Mouse (Mus musculus) embryonic facial prominence, embryonic 11.5 days (tissue): ENCODE results near the gene Knl1. TPM values are rescaled to one million over a fixed set of nuclear protein-coding genes. Genes with fewer than 3 reads are reported as not detected.
A peak's percentile ranks its signal among the peaks of the same experiment; 100 is the strongest.

Experiments used
- ATAC-seq: fragments of 200-750 bp; cut with Nextera tagmentation; replicated peaks from 2 replicates; pipeline ENCODE4 v1.8.0; 2017; ENCODE audit warnings: low read depth; ENCODE audit not compliant: insufficient number of reproducible peaks, low FRiP score, low TSS enrichment
- DNase-seq: peaks from one replicate; pipeline ENCODE4 v3.0.0-alpha.2; 2015; ENCODE audit warnings: low spot score
- H3K27ac ChIP-seq: fragments of 300-500 bp; sonication (generic); replicated peaks from 2 replicates; pipeline ENCODE4 v1.5.1; 2014; ENCODE audit warnings: mild to moderate bottlenecking, low read depth, low read length, control low read depth
- H3K27me3 ChIP-seq: fragments of 300-500 bp; sonication (generic); 2 replicates; pipeline ENCODE4 v1.6.1; 2014; ENCODE audit warnings: mild to moderate bottlenecking, low read length, moderate library complexity, mixed read lengths; ENCODE audit not compliant: control insufficient read depth, insufficient read depth
- H3K36me3 ChIP-seq: fragments of 300-500 bp; sonication (generic); replicated peaks from 2 replicates; pipeline ENCODE4 v1.6.1; 2014; ENCODE audit warnings: low read depth, mild to moderate bottlenecking, low read length, moderate library complexity, mixed read lengths; ENCODE audit not compliant: control insufficient read depth, insufficient read depth
- H3K4me1 ChIP-seq: fragments of 300-500 bp; sonication (generic); 2 replicates; pipeline ENCODE4 v1.6.1; 2014; ENCODE audit warnings: low read length, mixed read lengths; ENCODE audit not compliant: control insufficient read depth, insufficient read depth
- H3K4me2 ChIP-seq: fragments of 300-500 bp; sonication (generic); 2 replicates; pipeline ENCODE4 v1.6.1; 2014; ENCODE audit warnings: low read depth, mild to moderate bottlenecking, control low read depth, low read length, moderate library complexity
- H3K4me3 ChIP-seq: fragments of 300-500 bp; sonication (generic); 2 replicates; pipeline ENCODE4 v1.5.1; 2014; ENCODE audit warnings: low read depth, low read length, control low read depth
- H3K9ac ChIP-seq: fragments of 300-500 bp; sonication (generic); replicated peaks from 2 replicates; pipeline ENCODE4 v1.6.1; 2014; ENCODE audit warnings: mild to moderate bottlenecking, control low read depth, low read length
- H3K9me3 ChIP-seq: fragments of 300-500 bp; sonication (generic); replicated peaks from 2 replicates; pipeline ENCODE4 v1.6.1; 2016; ENCODE audit warnings: mild to moderate bottlenecking, low read length, inconsistent platforms, mixed read lengths; ENCODE audit not compliant: control insufficient read depth
- WGBS: fragments of 180-500 bp; shearing (Covaris S2); extraction: QIAGEN DNeasy Blood & Tissue Kit; methylation state at CpG from one replicate; pipeline ENCODE4 v1.1.7; 2014; 5-methylcytosine and 5-hydroxymethylcytosine counted together
- polyA plus RNA-seq: library from polyadenylated mRNA; unstranded; fragments of >200 nt; fragmentation: Nextera tagmentation; extraction: Ambion mirVana; gene quantifications from 2 replicates; pipeline ENCODE4 v1.2.1, GENCODE M21; 2014

Gene Knl1
- polyA plus RNA-seq, 1 experiment from 2014 or later, result 40.8 TPM

GRCm38 (mm10) chr2:119025239-119025616 lies 21.7 kb upstream of the Knl1 start:
- WGBS, result 74% methylated on average over 4 of the region's 4 CpGs
- no peak for ATAC-seq

GRCm38 (mm10) chr2:119026951-119027350 lies 20.0 kb upstream of the Knl1 start:
- Histone ChIP-seq H3K9me3 (no peaks in the 10 kb centered on the region), H3K27me3 (no peaks in the 10 kb centered on the region), H3K4me3 (no peak overlapping the region), H3K27ac (no peak overlapping the region), H3K4me1 (no peaks in the 10 kb centered on the region), H3K4me2 (no peak overlapping the region), H3K9ac (no peak overlapping the region), H3K36me3 (no peaks in the 10 kb centered on the region)
- WGBS, result 92% methylated on average over 4 of the region's 4 CpGs
- no peak for DNase-seq
- no peak for ATAC-seq

More at GRCm38 (mm10) chr2:119025239-119025616, 21.7 kb upstream of the Knl1 start:
- no peak for DNase-seq
- Histone ChIP-seq H3K27ac (no peak overlapping the region), H3K4me3 (no peak overlapping the region), H3K27me3 (no peaks in the 10 kb centered on the region), H3K9me3 (no peaks in the 10 kb centered on the region), H3K4me2 (no peak overlapping the region), H3K36me3 (no peaks in the 10 kb centered on the region; the same call in 1 of the 2 replicates), H3K4me1 (no peaks in the 10 kb centered on the region), H3K9ac (no peak overlapping the region)

- peak within 1 kb of the TSS; percentile 57 for H3K9ac ChIP-seq
- no peak within 1 kb of the TSS for H3K27ac ChIP-seq
Observed at GRCm38 (mm10) chr2:119028941-119029551, 17.9 kb upstream of the Knl1 start, which contains the start of gene Ccdc32. TSS of gene Ccdc32 (minus strand) at chr2:119029393.

DNA sequence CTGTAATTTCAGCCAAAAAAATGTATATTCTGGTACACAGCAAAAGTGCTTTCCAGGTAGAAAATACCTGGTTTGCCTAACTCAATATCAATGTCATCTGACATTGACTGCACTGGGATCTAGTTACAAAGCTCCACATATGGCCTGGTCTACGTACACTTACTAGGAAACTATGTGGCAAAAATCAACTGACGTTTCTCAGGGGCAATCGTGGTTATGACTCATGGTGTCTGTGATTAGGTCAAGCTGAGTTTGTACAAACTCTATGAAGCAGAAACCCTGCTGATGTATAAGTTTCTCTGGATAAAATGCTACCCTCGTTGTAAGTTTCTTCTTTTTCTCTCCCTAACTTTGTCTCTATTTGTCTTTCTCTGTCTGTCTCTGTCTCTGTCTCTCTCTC lies 14.7 kb upstream of the Knl1 start:
- 66% methylated on average over 4 of the region's 4 CpGs for WGBS
- Histone ChIP-seq H3K4me2 (no peak overlapping the region), H3K9ac (no peak overlapping the region), H3K4me1 (no peaks in the 10 kb centered on the region), H3K36me3 (no peaks in the 10 kb centered on the region), H3K27me3 (no peaks in the 10 kb centered on the region), H3K4me3 (no peak overlapping the region), H3K9me3 (no peaks in the 10 kb centered on the region), H3K27ac (no peak overlapping the region)
- DNase-seq, result no peak
- ATAC-seq, result no peak

More at GRCm38 (mm10) chr2:119028941-119029551, 17.9 kb upstream of the Knl1 start, which contains the start of gene Ccdc32:
- H3K4me2 ChIP-seq, result peak within 1 kb of the TSS; percentile 82
- H3K36me3 ChIP-seq, result no peaks in the 10 kb centered on the region
- no peaks in the 10 kb centered on the region for H3K9me3 ChIP-seq
- 1% methylated on average over 28 of the region's 28 CpGs for WGBS
- DNase-seq (peak; percentile 98), ATAC-seq (peak; percentile 86)
- H3K4me1 ChIP-seq, result no peaks in the 10 kb centered on the region
- peak within 1 kb of the TSS; percentile 65 for H3K4me3 ChIP-seq
- no peaks in the 10 kb centered on the region for H3K27me3 ChIP-seq

- no peaks in the 10 kb centered on the region for H3K27me3 ChIP-seq
- no peaks in the 10 kb centered on the region for H3K4me1 ChIP-seq
- peak; percentile 97 for DNase-seq
- under 1% methylated on average over 49 of the region's 49 CpGs for WGBS
- peak within 1 kb of the TSS; percentile 62; the same call in 1 of the 2 replicates for H3K27ac ChIP-seq
- no peaks in the 10 kb centered on the region for H3K9me3 ChIP-seq
- H3K36me3 ChIP-seq, result no peaks in the 10 kb centered on the region; the same call in 1 of the 2 replicates
- peak within 1 kb of the TSS; percentile 89 for H3K9ac ChIP-seq
- peak; percentile 93 for ATAC-seq
- peak within 1 kb of the TSS; percentile 94 for H3K4me3 ChIP-seq
- peak within 1 kb of the TSS; percentile 70 for H3K4me2 ChIP-seq
Observed at GRCm38 (mm10) chr2:119034656-119035396, 12.1 kb upstream of the Knl1 start, which contains the start of gene Rpusd2. TSS of gene Rpusd2 (plus strand) at chr2:119034790.

DNA sequence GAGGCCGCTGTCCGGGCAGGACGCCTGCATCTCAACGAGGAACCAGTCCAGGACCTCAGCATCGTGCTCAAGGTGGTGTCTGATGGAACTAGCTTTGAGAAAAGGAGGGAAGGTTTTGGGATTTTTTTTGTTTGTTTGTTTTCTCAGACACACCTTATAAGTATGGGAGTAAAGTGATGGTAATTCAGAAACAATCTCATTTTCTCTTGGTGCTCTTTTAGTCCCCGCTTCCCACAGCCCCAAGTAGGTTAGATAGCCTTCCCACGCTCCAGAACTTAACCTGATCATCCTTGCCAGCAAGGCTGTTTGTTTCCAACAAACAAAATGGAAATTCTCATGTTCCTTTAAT lies 11.5 kb upstream of the Knl1 start:
- WGBS, result 11% methylated on average over 7 of the region's 7 CpGs
- H3K27ac ChIP-seq, result peak overlapping the region; percentile 62; the same call in 1 of the 2 replicates
- no peaks in the 10 kb centered on the region; the same call in 1 of the 2 replicates for H3K36me3 ChIP-seq
- peak overlapping the region; percentile 94 for H3K4me3 ChIP-seq
- ATAC-seq, result no peak; the same call in 1 of the 2 replicates
- H3K9ac ChIP-seq, result peak overlapping the region; percentile 89
- H3K4me1 ChIP-seq, result no peaks in the 10 kb centered on the region
- H3K27me3 ChIP-seq, result no peaks in the 10 kb centered on the region
- peak overlapping the region; percentile 70 for H3K4me2 ChIP-seq
- DNase-seq, result no peak
- H3K9me3 ChIP-seq, result no peaks in the 10 kb centered on the region

GRCm38 (mm10) chr2:119040882-119041281 lies 6.0 kb upstream of the Knl1 start:
- Histone ChIP-seq H3K27ac (no peak overlapping the region), H3K4me1 (no peaks in the 10 kb centered on the region), H3K4me3 (no peak overlapping the region), H3K36me3 (no peaks in the 10 kb centered on the region; the same call in 1 of the 2 replicates), H3K9ac (no peak overlapping the region), H3K4me2 (no peak overlapping the region), H3K9me3 (no peaks in the 10 kb centered on the region), H3K27me3 (no peaks in the 10 kb centered on the region)
- 51% methylated on average over 4 of the region's 4 CpGs for WGBS
- no peak for ATAC-seq
- peak; percentile 57 for DNase-seq

DNA sequence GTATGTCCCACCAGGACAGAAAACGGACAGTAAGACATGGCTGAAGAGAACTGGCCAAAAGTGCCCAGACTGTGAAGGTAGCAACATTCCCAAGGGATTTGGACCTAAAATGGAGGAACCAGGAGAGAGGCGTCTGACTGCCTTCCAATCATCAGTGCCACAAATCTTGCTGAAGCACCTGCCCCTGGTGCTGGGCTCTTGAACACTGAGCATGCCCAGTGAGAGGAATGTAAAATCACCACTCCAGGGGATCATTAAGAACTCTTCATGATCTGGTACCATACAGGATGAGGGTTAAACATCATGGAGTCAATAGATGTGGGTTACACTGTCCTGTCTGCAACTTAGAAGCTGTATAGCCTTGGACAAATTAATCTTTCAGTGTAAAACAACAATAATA lies 1.8 kb upstream of the Knl1 start:
- H3K4me1 ChIP-seq, result no peaks in the 10 kb centered on the region
- DNase-seq, result no peak
- 64% methylated on average over 2 of the region's 2 CpGs for WGBS
- no peak overlapping the region for H3K27ac ChIP-seq
- no peak overlapping the region for H3K9ac ChIP-seq
- no peak overlapping the region for H3K4me2 ChIP-seq
- ATAC-seq, result no peak
- no peaks in the 10 kb centered on the region for H3K9me3 ChIP-seq
- no peaks in the 10 kb centered on the region for H3K36me3 ChIP-seq
- H3K27me3 ChIP-seq, result no peaks in the 10 kb centered on the region
- H3K4me3 ChIP-seq, result no peak overlapping the region
